Mouse (Mus musculus): Measurements from ENCODE around the gene Osbpl2.

Osbpl2 gene

GRCm38 (mm10) chr2:180204501-180204900 lies 85.4 kb downstream of the Osbpl2 start:
- no peak for DNase-seq

DNA sequence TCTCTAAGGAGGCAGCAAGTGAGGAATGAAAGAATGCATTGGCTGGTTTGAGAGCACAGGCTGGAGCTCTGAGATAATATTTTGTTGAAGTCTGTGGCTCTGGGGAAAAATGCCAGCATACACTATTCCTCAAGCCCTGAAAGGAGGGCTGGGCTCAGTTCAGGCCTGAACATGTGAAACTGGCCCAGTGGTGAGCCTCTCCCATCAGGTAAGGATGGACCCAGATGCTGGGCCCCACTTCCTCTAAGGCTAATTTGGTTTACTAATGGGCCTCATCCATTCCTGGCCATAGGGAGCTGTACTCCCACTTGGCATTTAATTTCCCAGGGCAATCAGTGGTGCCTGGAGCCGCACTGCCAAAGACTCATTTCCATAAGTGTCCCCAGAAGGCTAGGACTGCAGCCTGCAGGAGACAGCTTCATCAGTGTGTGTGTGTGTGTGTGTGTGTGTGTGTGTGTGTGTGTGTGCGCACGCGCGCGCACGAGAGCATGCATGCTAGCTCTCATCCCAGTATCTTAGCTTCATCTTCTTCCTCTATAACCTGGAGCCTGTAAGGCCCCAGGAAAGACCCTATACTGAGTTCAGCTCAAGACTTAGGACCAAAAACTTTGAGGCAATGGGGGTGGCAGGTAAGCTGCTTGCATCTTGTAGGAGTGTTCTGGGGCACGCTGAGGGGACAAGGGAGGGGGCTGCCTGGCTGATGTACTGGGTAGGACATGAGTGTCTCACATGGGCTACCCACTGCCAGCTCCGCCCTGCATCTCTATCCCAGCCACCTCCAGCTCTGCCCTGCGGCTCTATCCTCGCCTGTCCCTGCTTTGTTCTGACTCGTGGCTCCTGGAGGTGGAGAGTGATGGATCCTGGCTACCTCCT lies 86.2 kb downstream of the Osbpl2 start:
- DNase-seq: no peak

- DNase-seq: no peak
Measured at GRCm38 (mm10) chr2:180205956-180206280, 86.8 kb downstream of the Osbpl2 start.

DNA sequence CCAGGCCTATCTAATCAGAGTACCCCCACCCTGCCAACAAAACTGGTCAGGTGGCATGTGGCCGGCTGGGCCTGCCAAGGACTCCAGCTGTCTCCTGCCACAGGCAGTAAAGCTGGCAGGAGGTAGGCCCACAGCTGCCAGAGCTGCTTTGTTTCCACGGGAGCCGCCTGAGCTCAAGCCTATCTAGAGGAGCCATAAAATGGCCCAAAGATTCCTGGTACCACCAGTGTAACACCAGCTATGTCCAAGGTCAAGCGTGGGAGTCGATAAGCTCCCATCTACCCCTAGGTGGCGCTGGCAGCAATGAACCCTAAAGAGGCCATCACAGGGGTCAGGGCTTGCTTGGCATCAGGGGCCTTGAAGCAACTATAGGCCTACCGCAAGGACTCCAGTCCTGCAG lies 88.7 kb downstream of the Osbpl2 start:
- no peak for DNase-seq

DNA sequence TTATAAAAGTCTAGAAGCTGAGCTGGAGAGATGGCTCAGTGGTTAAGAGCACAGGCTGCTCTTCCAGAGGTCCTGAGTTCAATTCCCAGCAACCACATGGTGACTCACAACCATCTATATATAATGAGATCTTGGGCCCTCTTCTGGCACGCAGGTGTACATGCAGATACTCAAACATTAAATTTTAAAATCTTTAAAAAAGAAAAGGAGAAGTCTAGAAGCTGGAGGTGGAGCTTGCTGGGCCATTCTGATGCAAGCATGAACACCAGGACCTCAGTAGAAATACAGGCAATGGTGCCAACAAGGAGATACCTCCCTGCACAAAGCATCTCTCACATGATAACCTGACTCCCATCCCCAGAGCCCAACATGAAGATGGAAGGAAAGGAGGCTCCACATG lies 89.9 kb downstream of the Osbpl2 start:
- DNase-seq: no peak

DNA sequence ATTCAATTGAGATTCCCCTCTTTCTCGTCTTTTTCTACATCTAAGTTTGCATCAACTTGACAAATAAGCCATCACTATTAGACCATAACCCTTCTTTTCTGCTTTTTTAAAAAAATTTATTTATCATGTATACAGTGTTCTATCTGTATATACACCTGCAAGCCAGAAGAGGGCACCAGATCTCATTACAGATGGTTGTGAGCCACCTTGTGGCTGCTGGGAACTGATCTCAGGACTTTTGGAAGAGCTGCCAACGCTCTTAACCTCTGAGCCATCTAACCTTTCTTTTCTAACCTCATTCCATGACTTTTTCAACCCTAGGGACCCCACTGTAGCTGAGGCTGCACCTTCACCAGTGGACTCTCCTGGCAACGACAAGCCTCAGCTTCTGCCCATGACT lies 93.1 kb downstream of the Osbpl2 start:
- DNase-seq: no peak

Data from cerebellum, adult 9-10 months (tissue).